Mouse (Mus musculus) midbrain, embryonic 15.5 days (tissue): ENCODE measurements at regions not wholly inside any gene's neighbourhood (a gene's known extent, or its start where the extent isn't known, plus 50 kb on each side); places are given as distances from the start of the nearest gene placed in this dataset.

ENCODE experiments used
- ATAC-seq: fragments of 200-750 bp; cut with Nextera tagmentation; replicated peaks from 2 replicates; pipeline ENCODE4 v1.8.0; 2017; ENCODE audit warnings: moderate TSS enrichment
- H3K27ac ChIP-seq: fragments of 300-500 bp; sonication (generic); 2 replicates; pipeline ENCODE4 v1.5.1; 2015; ENCODE audit warnings: mild to moderate bottlenecking, inconsistent platforms
- H3K27me3 ChIP-seq: fragments of 300-500 bp; sonication (generic); replicated peaks from 2 replicates; pipeline ENCODE4 v1.6.1; 2015; ENCODE audit warnings: inconsistent platforms
- H3K36me3 ChIP-seq: fragments of 300-500 bp; sonication (generic); replicated peaks from 2 replicates; pipeline ENCODE4 v1.6.1; 2015; ENCODE audit warnings: inconsistent platforms
- H3K4me1 ChIP-seq: fragments of 300-500 bp; sonication (generic); 2 replicates; pipeline ENCODE4 v1.6.1; 2015; ENCODE audit warnings: inconsistent platforms
- H3K4me2 ChIP-seq: fragments of 300-500 bp; sonication (generic); 2 replicates; pipeline ENCODE4 v1.6.1; 2015; ENCODE audit warnings: inconsistent platforms, mild to moderate bottlenecking, moderate library complexity
- H3K4me3 ChIP-seq: fragments of 300-500 bp; sonication (generic); 2 replicates; pipeline ENCODE4 v1.5.1; 2015; ENCODE audit warnings: mild to moderate bottlenecking, inconsistent platforms
- H3K9ac ChIP-seq: fragments of 300-500 bp; sonication (generic); 2 replicates; pipeline ENCODE4 v1.6.1; 2015; ENCODE audit warnings: mild to moderate bottlenecking, inconsistent platforms
- H3K9me3 ChIP-seq: fragments of 300-500 bp; sonication (generic); 2 replicates; pipeline ENCODE4 v1.6.1; 2016; ENCODE audit warnings: inconsistent platforms
- WGBS: fragments of 180-500 bp; shearing (Covaris S2); methylation state at CpG from one replicate; pipeline ENCODE4 v1.1.7; 2015; ENCODE audit warnings: mixed read lengths; 5-methylcytosine and 5-hydroxymethylcytosine counted together

DNA sequence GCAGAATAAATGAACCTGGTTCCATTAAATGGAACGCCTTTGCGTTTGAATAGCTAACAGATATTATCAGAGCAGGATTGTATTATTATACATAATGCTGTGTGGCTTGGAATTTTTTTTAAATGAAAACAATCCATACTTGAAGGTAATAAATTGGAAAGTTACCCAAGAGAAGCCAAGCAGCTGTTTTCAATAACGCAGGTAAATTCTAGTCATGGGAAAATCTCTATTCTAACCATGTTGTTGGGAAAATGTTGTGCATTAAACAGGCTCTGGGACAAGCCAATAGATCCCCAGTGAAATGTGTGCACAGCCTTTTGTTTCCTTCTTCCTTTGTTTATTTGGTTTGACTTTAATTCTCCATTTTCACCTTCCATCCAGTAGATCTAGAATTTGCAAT is 128.6 kb upstream of the Mmadhc start:
- 85% methylated on average over 3 of the region's 3 CpGs for WGBS
- Histone ChIP-seq H3K9ac (no peak overlapping the region), H3K27me3 (no peaks in the 10 kb centered on the region), H3K9me3 (no peaks in the 10 kb centered on the region), H3K27ac (no peak overlapping the region), H3K4me3 (no peak overlapping the region), H3K36me3 (no peaks in the 10 kb centered on the region), H3K4me2 (no peak overlapping the region), H3K4me1 (no peaks in the 10 kb centered on the region)
- no peak for ATAC-seq

DNA sequence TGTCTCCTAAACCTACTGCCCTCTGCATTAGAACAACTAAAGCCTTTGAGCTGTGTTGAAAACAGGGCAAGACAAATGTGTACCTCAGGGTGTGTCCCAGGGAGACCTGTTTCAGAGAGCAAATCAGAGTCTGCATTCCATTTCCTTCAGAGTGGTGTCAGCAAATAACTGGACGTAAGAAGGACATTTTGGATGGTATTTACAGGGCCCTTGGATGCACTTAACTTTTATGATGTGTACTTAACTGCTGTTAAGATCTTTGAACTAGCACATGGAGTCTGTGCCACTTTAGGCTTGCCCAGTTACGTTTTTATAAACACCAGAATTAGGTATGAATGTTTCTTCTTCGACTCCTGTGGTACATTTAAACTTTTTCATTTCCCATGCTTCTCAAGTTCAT is 123.0 kb upstream of the Mmadhc start:
- ATAC-seq, result no peak
- Histone ChIP-seq H3K27me3 (no peaks in the 10 kb centered on the region), H3K9ac (no peak overlapping the region), H3K4me2 (no peak overlapping the region), H3K36me3 (no peaks in the 10 kb centered on the region), H3K27ac (no peak overlapping the region), H3K9me3 (no peaks in the 10 kb centered on the region), H3K4me1 (no peaks in the 10 kb centered on the region), H3K4me3 (no peak overlapping the region)
- WGBS, result 84% methylated on average over 3 of the region's 3 CpGs

DNA sequence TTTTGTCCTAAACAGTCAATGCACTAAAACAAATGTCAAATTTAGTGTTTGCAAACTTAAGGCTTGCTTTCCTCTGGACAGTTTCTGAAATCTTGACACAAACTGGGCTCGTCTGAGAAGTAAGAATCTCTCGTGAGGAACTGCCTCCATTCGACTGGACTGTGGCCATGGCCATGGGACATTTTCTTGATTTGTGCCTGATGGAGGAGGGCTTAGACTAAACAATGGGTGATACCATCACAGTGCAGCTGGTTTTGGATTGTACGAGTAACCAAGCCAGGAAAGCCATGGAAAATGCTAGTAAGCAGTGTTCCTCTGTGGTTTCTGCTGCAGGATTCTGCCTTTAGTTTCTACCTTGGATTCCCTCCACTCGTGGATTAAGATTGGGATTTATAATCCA is 121.0 kb upstream of the Mmadhc start:
- no peaks in the 10 kb centered on the region for H3K36me3 ChIP-seq
- no peak overlapping the region for H3K4me2 ChIP-seq
- no peaks in the 10 kb centered on the region for H3K9me3 ChIP-seq
- no peak overlapping the region for H3K27ac ChIP-seq
- no peaks in the 10 kb centered on the region for H3K4me1 ChIP-seq
- H3K4me3 ChIP-seq, result no peak overlapping the region
- no peaks in the 10 kb centered on the region for H3K27me3 ChIP-seq
- H3K9ac ChIP-seq, result no peak overlapping the region
- no peak for ATAC-seq
- 85% methylated on average over 5 of the region's 5 CpGs for WGBS

DNA sequence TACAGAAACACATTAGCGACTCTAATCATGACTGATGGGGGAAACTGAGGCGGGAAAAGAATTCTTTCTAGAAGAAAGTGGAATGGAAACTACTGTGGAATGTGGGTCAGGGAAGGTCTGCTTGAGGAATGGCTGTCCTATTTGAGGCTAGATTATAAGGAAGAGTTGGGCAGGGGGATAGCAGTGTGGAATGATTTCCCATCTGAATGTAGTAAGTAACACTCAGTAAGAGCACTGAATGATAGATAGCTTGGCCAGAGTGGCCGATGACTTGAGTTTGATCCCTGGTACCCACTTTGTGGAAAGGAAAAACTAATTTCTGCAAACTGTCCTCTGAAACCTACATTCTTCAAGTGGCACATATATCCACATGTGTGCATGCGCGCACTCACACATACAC is 120.5 kb upstream of the Mmadhc start:
- Histone ChIP-seq H3K4me1 (no peaks in the 10 kb centered on the region), H3K27me3 (no peaks in the 10 kb centered on the region), H3K36me3 (no peaks in the 10 kb centered on the region), H3K9ac (no peak overlapping the region), H3K4me3 (no peak overlapping the region), H3K9me3 (no peaks in the 10 kb centered on the region), H3K4me2 (no peak overlapping the region), H3K27ac (no peak overlapping the region)
- WGBS, result 97% methylated on average over 5 of the region's 5 CpGs
- ATAC-seq, result no peak

DNA sequence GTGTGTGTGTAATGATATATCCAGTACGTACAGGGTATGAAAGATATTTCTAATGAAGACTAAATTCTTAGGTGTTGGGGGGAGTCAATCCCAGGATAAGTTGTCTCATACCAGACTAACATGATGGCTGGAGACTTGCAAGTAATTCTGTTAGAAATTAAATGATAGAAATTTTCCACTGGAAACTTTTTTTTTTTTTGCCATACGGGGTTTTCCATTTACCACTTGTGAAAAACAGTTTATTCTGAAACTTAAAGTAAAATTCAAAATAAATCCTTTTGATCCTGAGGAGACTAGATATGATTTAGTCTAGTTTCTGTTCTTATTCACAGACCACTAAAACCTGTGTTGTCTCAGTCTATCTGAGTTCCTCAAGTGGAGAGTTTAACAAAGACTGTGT is 119.5 kb upstream of the Mmadhc start:
- Histone ChIP-seq H3K4me1 (no peaks in the 10 kb centered on the region), H3K9ac (no peak overlapping the region), H3K4me3 (no peak overlapping the region), H3K4me2 (no peak overlapping the region), H3K9me3 (no peaks in the 10 kb centered on the region), H3K36me3 (no peaks in the 10 kb centered on the region), H3K27ac (no peak overlapping the region), H3K27me3 (no peaks in the 10 kb centered on the region)
- ATAC-seq, result no peak
- WGBS, result 95% methylated on average over 2 of the region's 2 CpGs

DNA sequence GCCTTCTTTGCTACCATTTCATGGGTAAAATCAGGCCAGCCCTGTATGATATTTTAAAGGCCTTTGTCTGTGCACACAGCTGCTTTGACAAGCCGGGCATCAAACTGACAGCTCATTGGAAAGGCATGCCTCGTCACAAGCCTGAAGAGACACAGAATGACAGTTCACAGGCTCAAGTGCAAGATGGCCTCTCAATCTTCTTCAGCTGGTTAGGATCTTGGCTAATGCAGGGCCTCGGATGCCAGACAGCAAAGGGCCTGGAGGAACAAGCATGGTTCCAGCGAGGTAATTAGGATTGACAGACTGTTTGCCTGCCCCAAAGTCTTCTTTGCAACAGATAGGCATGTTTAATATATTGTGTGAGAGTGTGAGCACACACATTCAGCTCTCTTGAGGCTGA is 109.3 kb upstream of the Mmadhc start:
- Histone ChIP-seq H3K27ac (no peak overlapping the region), H3K4me3 (no peak overlapping the region), H3K9me3 (no peaks in the 10 kb centered on the region), H3K4me1 (no peaks in the 10 kb centered on the region), H3K27me3 (no peaks in the 10 kb centered on the region), H3K36me3 (no peaks in the 10 kb centered on the region), H3K4me2 (no peak overlapping the region), H3K9ac (no peak overlapping the region)
- no peak for ATAC-seq
- 47% methylated on average over 4 of the region's 4 CpGs for WGBS

DNA sequence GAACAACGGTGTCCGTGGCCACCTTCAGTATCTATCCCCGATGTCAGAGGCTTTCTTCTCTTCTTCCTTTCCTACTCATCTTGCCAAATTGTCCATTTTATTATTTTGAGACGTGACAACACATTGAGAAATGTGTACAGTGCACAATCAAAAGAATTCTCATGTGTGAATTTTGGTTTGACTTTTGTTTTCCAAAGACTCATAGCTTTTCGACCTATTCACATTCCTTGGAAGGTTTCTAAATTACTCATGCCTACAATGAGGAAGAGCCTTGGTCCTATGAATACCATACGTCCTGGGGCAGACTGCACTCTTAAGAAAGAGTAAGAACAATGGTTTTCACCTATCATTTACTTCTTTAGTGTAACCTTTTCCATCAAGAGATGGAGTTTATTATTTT is 106.5 kb upstream of the Mmadhc start:
- H3K9me3 ChIP-seq, result no peaks in the 10 kb centered on the region
- H3K4me3 ChIP-seq, result no peak overlapping the region
- H3K36me3 ChIP-seq, result no peaks in the 10 kb centered on the region
- WGBS, result 87% methylated on average over 6 of the region's 6 CpGs
- no peaks in the 10 kb centered on the region for H3K27me3 ChIP-seq
- H3K4me2 ChIP-seq, result no peak overlapping the region
- ATAC-seq, result no peak
- H3K27ac ChIP-seq, result no peak overlapping the region
- H3K4me1 ChIP-seq, result peaks cover 4% of the 10 kb centered on the region; the same call in 1 of the 2 replicates
- no peak overlapping the region for H3K9ac ChIP-seq

DNA sequence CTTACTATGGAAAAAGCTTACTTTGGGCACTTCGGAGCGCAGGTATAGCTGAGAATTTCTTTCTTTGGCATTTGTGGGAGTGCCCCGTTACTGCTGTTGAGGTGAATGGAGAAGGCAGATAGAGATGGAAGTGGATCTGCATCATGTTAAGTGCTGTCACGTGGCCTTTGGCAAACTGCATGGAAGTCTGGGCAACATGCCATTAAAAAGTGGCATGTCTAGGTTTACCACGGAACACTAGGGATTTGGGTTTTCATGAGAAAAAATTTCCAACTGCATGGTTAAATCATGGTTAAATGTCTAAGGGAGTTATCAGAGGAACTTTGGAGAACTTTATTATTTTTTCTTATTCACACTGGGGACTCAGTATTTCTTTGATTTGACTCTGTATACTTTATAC is 102.0 kb upstream of the Mmadhc start:
- no peaks in the 10 kb centered on the region for H3K27me3 ChIP-seq
- 82% methylated on average over 5 of the region's 5 CpGs for WGBS
- peaks cover 4% of the 10 kb centered on the region; the same call in 1 of the 2 replicates for H3K4me1 ChIP-seq
- no peaks in the 10 kb centered on the region for H3K36me3 ChIP-seq
- ATAC-seq, result no peak
- no peak overlapping the region for H3K4me2 ChIP-seq
- no peak overlapping the region for H3K27ac ChIP-seq
- H3K9me3 ChIP-seq, result no peaks in the 10 kb centered on the region
- no peak overlapping the region for H3K9ac ChIP-seq
- no peak overlapping the region for H3K4me3 ChIP-seq

DNA sequence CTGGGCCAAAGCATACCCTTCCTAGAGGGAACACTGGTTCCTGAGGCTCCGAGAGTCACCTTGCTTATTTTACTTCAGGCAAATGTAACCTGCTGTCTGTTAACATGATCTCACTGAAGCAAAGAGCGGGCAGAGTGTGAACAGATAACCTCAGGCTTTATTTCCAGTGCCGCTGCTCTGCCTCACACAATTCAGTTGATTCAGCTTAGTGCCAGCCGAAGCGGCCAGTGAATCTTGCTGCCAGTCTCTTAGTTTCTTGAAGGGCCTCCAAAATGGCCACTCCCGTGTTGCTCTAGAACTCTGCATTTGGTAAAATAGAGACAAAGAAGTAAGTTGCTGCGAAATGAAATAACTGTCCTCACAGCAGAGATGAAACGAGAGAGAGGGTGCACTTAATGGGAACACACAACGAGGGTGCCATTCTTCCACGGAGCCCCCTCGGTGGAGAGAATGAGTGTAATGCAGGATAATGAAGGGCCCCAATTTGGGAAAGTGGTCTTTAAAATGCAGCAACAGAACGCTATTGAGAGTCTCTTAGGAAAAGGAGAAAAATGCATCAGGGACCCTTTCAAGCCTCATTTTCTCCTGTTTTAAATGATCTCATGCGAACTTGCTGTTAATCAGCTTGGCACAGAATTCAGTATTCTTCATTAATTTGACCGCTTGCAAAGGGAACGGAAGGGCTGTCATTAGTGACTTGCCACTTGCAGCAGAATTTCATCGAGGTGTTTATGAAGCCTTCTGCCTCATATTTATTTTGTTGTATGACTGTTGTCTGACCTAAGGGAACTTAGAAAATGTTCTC is 81.2 kb upstream of the Mmadhc start:
- Histone ChIP-seq H3K9ac (no peak overlapping the region), H3K4me2 (no peak overlapping the region), H3K4me1 (no peaks in the 10 kb centered on the region), H3K4me3 (no peak overlapping the region), H3K27ac (no peak overlapping the region), H3K9me3 (no peaks in the 10 kb centered on the region), H3K27me3 (no peaks in the 10 kb centered on the region), H3K36me3 (no peaks in the 10 kb centered on the region)
- no peak for ATAC-seq
- WGBS, result 62% methylated on average over 16 of the region's 16 CpGs

DNA sequence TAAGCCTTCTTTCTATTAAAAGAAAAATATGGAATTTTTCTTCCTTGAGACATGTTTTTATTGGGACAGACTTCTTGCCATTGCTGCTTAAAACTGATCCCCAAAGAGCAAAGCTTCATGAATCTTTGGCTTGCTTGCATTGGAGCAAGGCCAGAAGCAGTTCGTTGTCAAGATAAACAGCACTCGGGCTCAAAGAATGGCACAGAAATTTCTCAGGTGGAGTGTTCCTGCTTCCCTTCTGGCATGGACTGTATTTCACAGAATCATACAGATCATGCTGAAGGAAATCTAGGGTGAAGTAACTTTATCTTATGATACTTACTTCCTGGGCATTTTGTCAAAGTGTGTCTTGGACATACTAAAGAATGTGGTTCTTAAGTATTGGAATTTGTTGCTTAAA is 77.0 kb upstream of the Mmadhc start:
- ATAC-seq, result no peak
- Histone ChIP-seq H3K36me3 (no peaks in the 10 kb centered on the region), H3K4me2 (no peak overlapping the region), H3K4me1 (no peaks in the 10 kb centered on the region), H3K27me3 (no peaks in the 10 kb centered on the region), H3K9ac (no peak overlapping the region), H3K27ac (no peak overlapping the region), H3K9me3 (no peaks in the 10 kb centered on the region), H3K4me3 (no peak overlapping the region)
- 72% methylated on average over 2 of the region's 2 CpGs for WGBS

DNA sequence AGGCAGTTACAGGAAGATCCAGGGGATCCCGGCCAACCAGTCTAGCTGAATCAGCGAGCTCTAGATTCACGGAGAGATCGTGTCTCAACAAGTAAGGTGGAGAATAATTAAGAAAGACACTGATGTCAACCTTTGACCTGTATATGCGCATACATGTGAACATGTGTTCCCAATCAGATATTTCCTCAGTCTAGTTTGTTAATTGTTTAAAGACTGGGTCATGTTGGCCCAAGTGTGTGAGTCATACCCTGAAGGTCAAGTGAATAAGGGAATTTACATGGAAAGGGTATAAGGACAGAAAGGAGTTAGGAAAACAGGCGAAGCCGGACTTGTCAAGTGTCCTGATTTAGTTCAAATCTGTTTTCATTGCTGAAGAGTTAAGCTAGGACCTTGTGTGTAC is 76.4 kb upstream of the Mmadhc start:
- no peak overlapping the region for H3K4me3 ChIP-seq
- H3K9ac ChIP-seq, result no peak overlapping the region

DNA sequence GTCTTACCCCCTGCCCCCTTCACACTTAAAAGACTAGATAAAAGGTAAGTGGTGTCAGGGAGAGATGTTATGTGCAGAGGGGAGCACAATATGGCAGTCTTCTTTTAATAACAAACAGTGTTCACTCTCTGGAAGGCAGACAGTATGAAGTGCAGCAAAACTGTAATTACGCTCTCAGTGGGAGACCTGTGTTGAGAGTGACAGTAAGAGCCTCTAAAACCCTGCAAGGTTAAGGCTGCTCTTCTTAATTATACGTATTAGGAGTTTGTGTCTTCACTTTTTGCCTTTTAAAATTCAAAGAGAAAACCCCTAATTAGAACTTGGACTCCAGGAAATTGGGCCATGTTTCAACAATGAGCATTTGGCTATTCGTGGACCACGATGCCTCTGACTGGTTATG is 72.2 kb upstream of the Mmadhc start:
- no peak for ATAC-seq
- Histone ChIP-seq H3K27me3 (no peaks in the 10 kb centered on the region), H3K4me2 (no peak overlapping the region), H3K36me3 (no peaks in the 10 kb centered on the region), H3K4me1 (no peaks in the 10 kb centered on the region), H3K9me3 (no peaks in the 10 kb centered on the region), H3K27ac (no peak overlapping the region), H3K9ac (no peak overlapping the region), H3K4me3 (no peak overlapping the region)
- WGBS, result 57% methylated on average over 4 of the region's 4 CpGs

More for the DNA sequence above, 76.4 kb upstream of the Mmadhc start:
- Histone ChIP-seq H3K9me3 (no peaks in the 10 kb centered on the region), H3K27ac (no peak overlapping the region), H3K27me3 (no peaks in the 10 kb centered on the region), H3K36me3 (no peaks in the 10 kb centered on the region), H3K4me1 (no peaks in the 10 kb centered on the region), H3K4me2 (no peak overlapping the region)
- WGBS, result 92% methylated on average over 7 of the region's 7 CpGs
- no peak for ATAC-seq

DNA sequence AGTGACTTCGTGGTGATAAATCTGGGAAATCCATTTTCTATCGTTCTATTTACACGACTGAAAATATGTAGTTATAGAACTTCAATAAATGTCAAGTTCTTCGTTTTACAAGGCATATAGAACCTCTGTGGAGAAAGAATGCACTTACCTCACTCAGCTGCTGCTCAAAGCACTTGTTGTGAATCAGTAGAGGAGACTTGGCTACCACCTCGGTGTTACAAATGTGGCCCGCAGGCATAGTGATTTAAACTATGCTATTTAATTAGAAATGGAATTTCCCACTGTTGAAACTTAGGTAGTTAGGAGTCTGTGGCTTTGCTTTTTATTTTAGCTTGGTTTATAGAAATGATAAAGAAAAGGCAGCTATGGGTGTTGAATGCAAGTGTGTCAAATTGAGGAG is 71.8 kb upstream of the Mmadhc start:
- Histone ChIP-seq H3K4me3 (no peak overlapping the region), H3K4me1 (no peaks in the 10 kb centered on the region), H3K4me2 (no peak overlapping the region), H3K9me3 (no peaks in the 10 kb centered on the region), H3K27me3 (no peaks in the 10 kb centered on the region), H3K27ac (no peak overlapping the region), H3K9ac (no peak overlapping the region), H3K36me3 (no peaks in the 10 kb centered on the region)
- ATAC-seq, result no peak
- WGBS, result 74% methylated on average over 6 of the region's 6 CpGs
